Mouse (Mus musculus): ENCODE results near the gene Hrh2.

Hrh2 gene

DNA sequence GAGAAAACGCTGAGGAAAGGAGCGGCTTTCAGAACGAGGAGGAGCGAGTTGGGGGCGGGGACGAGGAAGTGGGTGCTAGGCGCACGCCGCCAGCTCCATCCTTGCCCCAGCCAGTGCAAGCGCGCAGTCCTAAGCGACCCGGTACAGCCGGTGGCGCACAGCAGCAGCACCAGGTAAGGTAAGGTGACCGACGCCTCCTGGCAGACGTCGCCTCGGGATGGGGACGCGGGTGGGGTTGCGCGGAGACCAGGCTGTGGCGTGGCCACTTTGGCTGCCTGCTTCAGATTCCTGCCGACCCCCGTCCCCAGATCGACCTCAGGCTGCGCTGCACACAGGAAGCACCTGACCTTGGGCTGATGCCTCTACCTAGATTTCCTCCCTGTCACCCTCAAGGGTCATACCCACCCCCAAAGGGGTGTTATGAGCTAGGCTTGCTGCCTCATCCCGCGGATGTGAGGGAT lies at the start of gene Hrh2:
TSS of gene Hrh2 (plus strand) at position 109 of the 461 bp plus-strand sequence.
- DNase-seq: peak; percentile 66

- DNase-seq: no peak
Measured at GRCm38 (mm10) chr13:54143788-54144187, 48.1 kb upstream of the Hrh2 start.

GRCm38 (mm10) chr13:54144624-54145023 lies 47.3 kb upstream of the Hrh2 start:
- no peak for DNase-seq

GRCm38 (mm10) chr13:54147328-54147727 lies 44.6 kb upstream of the Hrh2 start:
- DNase-seq: no peak

DNA sequence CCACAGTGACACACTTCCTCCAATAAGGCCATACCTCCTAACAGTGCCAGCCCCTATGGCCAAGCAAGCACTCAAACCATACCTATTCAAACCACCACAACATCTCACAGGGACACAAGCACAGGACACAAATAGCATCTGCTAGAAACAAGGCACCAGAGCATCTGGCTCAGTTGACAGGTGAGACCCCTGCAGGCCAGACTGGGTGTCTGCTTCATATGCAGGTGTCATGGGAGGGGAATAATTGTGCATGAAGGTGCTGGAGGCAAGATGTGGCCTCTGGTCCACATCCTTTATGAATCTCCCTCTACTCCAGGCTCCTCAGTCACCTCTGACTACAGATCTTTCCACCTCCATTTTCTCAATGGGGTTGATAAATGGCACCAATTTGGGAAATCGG lies 39.5 kb upstream of the Hrh2 start:
- no peak for DNase-seq

- DNase-seq: no peak
Measured at GRCm38 (mm10) chr13:54152911-54153310, 39.0 kb upstream of the Hrh2 start.

- DNase-seq: no peak
Measured at GRCm38 (mm10) chr13:54153672-54154218, 38.2 kb upstream of the Hrh2 start.

GRCm38 (mm10) chr13:54155822-54156221 lies 36.1 kb upstream of the Hrh2 start:
- no peak for DNase-seq

DNA sequence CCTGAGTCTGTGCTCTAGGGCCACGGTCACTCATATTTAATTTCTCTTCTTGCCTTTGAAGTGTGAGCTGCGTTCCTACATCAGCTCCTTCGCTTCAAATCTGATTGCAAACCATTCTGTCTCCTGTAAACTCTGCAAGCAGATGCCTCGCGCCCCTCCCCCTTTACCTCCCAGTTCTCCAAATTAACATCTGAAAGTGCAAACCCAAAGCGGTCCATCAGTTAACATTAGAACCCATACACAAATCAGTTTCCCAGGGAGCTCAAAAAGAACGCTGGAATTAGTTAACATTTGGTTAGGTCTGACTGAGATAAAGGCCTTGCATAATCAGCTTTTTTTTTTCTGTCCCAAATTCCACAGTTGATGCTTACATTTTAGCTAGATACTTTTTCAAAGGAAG lies 32.7 kb upstream of the Hrh2 start:
- DNase-seq: no peak

DNA sequence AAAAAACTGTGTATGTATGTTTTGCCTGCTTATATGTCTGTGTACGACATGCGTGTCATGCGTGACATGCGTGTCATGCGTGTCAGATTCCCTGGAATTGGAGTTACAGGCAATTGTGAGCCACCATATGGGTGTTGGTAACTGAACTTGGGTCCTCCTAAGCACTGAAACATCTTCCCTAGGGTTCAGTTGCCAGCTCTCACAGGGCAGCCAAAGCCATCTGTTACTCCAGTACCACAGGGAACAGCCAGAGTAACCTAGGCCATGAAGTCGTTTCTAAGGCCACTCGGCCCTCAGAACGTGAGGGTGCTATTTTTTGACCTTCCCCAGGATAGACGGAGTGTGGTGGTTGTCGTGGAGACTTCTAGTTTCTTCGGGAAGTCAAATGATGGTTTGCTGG lies 32.2 kb upstream of the Hrh2 start:
- DNase-seq: no peak

DNA sequence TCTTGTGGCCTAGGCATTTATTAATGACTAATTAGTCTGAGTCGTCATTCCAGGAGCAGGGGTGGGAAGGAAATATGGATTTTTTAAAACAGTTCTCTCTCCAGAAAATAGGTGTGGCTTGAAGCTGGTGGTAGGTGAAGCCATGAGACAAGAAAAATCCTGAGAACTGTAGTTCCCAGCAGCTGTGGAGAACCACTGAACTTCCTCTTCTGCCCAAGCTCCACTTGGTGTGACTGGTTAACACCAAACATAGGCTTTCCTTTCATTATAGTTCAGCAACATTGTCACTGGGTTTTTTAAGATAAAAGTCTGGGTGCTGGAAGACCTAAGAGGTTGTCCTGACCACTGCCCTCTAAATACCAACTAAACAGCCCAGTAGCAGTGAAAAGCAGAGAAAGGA lies 31.4 kb upstream of the Hrh2 start:
- no peak for DNase-seq

DNA sequence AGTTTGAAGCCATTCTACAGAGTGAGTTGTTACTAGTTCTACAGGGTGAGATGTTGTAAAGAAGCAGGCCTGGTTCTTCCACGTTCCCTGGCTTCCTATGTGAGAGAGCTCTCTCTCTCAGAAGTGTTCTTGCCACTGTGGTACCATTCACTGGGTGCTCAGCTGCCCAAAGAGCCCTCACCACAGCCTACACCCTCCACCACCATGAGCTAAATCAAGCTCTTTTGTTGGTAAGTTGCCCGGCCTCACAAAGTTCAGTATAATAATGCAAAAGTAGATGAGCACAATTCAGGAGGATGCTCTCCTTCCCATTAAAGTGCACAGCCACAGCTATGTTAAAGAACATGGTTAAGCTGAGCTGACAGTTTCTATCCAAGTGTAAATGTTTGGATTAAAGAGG lies 30.4 kb upstream of the Hrh2 start:
- no peak for DNase-seq

DNA sequence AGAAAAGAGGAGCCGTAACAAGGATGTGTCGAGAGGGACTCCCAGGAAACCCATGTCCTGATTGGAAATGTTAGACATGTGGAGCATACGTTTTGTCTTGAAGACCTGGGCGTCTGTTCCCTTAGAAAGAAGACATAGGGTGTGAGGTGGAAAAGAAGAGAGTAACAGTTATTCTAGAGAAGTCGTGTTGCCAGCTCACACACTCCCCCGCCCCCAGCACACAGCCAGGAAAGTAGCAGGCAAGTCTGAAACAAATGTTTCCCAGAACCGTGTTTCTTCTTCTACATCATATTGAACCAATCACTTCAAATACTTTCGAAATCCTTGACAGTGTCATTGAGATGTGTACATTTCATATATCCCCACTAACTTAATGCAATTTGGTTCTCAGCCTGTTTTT lies 28.6 kb upstream of the Hrh2 start:
- DNase-seq: no peak

- no peak for DNase-seq
Measured at GRCm38 (mm10) chr13:54164462-54164861, 27.5 kb upstream of the Hrh2 start.

DNA sequence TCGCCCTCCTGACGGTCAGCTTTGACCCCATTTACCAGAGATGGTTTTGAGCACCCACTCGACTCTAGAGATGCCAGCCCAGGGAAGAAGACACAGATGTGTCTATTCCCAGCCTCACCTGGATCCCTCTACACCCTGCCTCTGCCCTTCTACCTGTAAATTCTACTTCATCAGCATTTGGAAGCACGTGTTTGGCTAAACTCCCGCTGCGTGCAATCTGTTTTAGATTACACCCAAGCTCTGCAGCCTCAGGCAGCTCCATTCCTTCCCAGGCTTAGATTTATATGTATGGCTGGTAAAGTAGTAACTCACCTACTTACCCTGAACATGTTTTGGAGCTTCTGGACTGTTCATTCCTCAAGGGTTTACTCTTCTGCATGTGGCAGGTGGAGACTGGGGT lies 26.9 kb upstream of the Hrh2 start:
- DNase-seq: no peak

DNA sequence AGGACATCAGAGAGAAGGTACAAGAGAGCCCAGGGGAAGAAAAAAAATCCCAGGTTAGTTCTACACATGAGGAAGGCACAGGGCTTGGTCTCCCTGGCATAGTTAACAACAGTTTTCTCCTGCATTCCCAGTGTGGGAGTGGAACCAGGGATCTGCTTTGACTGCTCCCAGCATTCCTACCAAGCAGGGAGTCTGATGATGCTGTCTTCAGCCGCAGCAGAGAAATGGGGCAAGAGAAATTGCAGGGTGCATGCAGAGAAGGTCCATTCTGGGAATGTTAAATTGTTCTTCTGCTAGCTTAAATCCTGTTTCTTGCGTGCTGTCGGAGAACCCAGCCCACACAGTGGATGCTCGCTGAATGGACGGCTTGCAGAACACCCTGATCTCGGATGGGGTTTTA lies 26.2 kb upstream of the Hrh2 start:
- no peak for DNase-seq

GRCm38 (mm10) chr13:54167036-54167435 lies 24.9 kb upstream of the Hrh2 start:
- DNase-seq: no peak

DNA sequence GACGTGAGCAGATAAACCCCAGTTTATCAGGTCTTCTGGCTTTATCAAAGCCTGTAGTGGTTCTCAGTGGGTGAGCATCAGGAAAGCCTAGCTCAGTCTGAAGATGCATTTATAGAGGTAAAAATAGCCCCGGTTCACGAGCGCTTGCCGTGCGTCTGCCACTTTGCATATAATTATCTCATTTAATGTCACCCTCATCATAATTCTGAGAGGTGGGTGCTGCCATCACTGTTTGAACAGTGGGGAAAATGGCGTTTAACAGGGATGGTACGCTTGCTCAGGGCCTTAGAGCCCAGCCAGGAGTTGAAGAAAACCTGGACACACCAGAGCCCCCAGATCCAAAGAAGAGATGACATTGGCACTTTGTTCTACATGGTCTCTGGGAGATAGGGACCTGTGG lies 23.3 kb upstream of the Hrh2 start:
- DNase-seq: no peak

- DNase-seq: no peak
Measured at GRCm38 (mm10) chr13:54170288-54170687, 21.6 kb upstream of the Hrh2 start.

DNA sequence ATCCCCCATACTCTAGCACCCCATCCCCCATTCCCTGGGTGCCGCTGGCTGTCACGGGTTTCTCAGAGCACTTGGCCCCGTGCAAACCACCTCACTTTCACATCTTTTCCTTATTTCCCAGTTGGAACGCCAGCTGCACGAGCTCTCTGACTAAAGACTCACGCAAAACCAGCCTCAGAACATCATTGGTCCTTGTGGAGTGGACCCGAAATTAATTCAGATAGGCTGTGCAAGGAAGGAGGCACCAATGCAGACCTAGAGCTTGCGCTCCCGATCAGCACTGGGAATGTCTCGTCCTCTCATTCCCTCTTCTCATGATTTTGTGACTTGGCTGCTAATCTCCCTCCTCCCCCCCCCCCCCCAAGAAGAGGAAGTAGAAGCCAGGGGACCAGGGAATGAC lies 20.6 kb upstream of the Hrh2 start:
- DNase-seq: no peak

DNA sequence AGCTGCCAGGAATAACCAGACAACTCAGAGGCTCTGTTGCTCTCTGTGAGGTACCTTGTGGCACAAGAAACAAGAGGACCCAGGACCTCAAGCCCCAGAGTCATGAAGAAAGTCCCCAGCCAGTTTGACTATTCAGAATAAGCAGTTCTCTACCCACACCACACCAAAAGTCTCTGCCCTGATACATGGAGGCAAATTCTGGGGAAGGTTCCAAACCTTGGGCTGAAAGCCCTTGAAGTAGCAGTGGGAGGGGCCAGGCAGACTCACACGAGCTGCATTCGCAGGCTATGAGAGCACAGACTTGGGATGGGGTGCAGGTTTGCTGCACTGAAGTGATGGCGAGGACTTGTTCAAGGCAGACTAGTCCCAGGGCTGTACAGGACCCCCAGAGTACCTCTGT lies 20.2 kb upstream of the Hrh2 start:
- DNase-seq: no peak

DNA sequence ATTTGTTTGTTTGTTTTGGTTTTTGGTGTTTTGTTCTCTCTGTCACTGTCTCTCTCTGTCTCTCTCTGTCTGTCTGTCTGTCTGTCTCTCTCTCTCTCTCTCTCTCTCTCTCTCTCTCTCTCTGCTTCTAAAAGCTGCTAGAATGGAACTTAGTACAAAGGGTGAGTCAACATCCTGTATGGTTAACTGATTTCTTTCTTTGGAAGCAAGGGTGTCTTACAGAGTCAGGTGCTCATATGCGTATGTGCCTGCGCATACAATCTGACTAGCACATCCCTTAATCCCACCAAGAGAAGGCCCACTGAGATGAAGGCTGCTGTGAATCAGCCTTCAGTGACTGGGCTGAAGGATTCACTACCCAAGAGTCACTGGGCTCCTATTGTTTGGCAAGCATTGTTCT lies 18.0 kb upstream of the Hrh2 start:
- DNase-seq: no peak

- DNase-seq: no peak
Measured at GRCm38 (mm10) chr13:54174703-54175102, 17.2 kb upstream of the Hrh2 start.

DNA sequence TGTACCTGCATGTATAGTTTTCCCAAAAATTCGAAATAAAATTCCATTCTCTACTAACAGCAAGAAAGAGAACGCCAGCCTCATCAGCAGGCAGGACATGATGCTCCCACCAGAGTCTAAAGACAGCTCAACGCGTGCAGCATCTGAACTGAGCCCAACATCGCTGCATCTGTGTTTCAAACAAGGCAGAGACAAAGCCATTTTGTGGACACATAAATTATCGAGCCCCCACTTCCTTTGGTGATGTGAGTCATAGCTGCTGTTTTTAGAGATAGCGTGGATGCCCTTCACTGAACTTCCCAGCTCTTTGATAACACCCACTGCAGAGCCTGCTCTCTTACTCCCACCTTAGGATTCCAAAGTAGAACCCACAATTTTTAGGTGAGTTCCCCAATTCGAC lies 16.5 kb upstream of the Hrh2 start:
- DNase-seq: no peak

DNA sequence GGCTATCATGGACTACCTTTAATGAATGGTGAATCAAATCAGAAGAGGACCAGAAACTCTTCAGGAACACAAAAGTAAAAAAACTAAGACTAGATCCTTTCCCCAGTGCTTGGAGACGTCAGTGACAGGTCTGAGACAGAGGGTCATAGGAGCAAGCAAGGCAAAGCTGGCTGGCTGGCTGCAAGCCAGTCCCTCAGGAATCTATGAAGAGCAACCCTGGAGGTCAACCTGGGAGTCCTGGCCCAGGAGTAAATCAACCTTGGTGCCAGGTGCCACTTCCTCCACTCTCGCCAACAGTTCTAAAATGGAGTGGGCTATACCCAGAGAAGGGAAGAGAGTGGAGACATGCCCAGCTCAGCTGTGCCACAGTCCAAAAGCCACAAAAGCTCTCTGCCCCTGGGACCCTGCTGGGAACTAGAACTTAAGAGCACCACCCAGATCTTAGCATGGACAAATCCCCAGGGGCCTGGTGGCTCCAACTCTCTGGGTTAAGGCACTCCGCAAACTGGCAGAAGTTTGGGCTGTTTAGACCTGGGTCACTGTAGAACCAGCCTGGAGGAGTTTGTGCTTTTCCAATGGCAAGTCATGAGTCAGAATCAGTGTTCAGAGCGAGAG lies 15.4 kb upstream of the Hrh2 start:
- no peak for DNase-seq
